Mouse (Mus musculus) CD4-positive naive resting alpha-beta T cell, adult 57 days (primary cell): ENCODE measurements around the gene Ccdc60. TPM values are rescaled to one million over a fixed set of nuclear protein-coding genes. Genes with fewer than 3 reads are reported as not detected.

ENCODE experiments used
- total RNA-seq: library from RNA; stranded (reverse); gene quantifications from one replicate; pipeline ENCODE4 v1.2.4, GENCODE M21; 2023

Ccdc60 gene
- not detected for total RNA-seq

DNA sequence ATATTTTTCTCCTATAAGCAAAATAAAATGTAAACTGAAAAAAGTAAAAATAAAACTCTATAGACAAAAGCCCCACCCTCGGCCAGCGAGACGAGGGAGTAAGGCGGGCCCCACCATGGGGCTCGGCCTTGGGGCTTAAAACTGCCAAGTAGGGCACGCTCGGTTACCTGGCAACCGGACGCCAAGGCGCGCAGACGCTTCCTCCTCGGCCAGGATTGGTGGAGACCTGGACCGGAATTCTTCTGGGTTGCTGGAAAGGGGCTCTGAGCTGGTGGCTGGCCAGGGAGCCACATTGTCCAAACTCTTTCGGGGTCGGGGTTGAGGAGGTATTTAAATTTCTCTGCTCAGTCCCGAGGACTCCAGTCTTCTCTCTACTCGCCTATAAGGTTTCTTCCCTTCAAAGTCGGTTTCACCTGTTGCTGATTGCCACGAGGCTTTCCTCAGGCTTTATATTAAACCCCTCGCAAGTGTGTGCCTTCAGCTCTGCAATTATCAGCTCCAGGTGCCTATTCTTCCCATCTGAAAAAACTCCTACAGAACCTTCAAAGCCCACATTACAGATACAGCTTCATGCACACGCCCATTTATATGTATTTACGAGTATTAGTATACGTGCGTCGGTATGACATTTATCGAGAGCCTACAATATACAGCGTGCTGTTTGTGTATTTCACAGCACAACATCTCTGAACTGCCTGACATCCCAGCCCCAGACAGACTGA, at the start of gene Ccdc60:
Gene Ccdc60 (minus strand): TSS at position 137 of the 722 bp plus-strand sequence.

DNA sequence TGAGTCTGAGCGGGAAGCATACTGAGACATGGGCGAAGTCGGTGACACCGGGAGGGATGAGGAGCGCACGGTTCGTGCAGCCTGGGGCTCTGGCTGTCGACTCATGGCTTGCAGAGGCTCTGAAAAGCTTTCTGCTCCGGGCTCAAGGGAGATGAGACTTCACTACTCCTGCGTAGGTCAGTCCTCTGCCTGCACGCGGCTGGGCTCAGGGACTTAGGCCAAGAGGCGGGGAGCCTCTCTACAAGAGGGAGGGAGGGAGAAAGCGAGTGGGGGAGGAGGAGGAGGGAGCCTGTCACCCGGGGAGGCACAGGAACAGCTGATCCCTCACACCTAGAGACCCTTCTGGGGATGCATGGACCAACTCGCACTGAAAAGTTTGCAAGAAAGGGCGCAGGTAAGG, 205.7 kb downstream of the Ccdc60 start, which contains the start of gene Tmem233:
Gene Tmem233 (minus strand): TSS at position 164 of the 400 bp plus-strand sequence.

Other genes starting within 250 kb of the Ccdc60 start
- gene Tmem233, start 205.7 kb downstream of the Ccdc60 start, total RNA-seq = not detected
- gene Hspb8, start 133.9 kb upstream of the Ccdc60 start, total RNA-seq = 0.74 TPM